Mouse (Mus musculus) left cerebral cortex, postnatal 10 days (tissue): ENCODE measurements at regions not wholly inside any gene's neighbourhood (a gene's known extent, or its start where the extent isn't known, plus 50 kb on each side); places are given as distances from the start of the nearest gene placed in this dataset.

Experiments used
- DNase-seq, 2 experiments: peaks; one replicate each; pipeline ENCODE4 v3.0.0; 2021 to 2022; ENCODE audit warnings: low spot score in 2 of 2, mixed read lengths in 1 of 2; ENCODE audit errors: extremely low spot score in 1 of 2
- intact Hi-C: fragments of 180-260 bp; cut with DNase I; formaldehyde crosslinking; loops from one replicate; pipeline ENCODE4 v1.15.1; 2025

DNA sequence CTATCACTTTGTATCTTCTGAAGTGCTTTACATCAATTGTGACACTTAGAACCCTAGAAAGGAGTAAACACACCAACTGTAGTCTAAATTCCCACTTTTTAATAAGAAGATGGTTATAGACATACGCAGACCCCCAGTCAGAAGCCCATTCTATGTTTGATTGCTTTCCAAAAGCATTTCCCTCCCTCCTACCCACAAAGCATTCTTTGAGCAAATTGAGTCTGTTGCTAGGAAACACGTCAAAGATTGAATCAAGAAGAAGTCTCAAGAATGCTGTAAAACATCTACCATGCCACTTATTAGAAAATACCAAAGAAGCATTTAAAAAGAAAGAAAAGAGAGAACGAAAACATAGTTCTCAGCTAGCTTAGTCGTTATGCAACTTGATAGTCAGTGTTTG is 352.3 kb upstream of the Lrp1b start:
- DNase-seq: no peak
- intact Hi-C loops: no loop called here

- intact Hi-C loops: no loop called here
- DNase-seq: peak in 1 of 2 experiments; percentile 7
These were observed 337.6 kb upstream of the Lrp1b start for GRCm38 (mm10) chr2:42991046-42991445.

GRCm38 (mm10) chr2:42968741-42969140 is 315.3 kb upstream of the Lrp1b start:
- intact Hi-C loops: no loop called here
- no peak for DNase-seq
